Mouse (Mus musculus) right cerebral cortex, postnatal 10 days (tissue): ENCODE data around the gene Trmu.
A peak's percentile ranks its signal among the peaks of the same experiment; 100 is the strongest.
"Not testable (repeated sequence)": the region's sequence is repeated elsewhere in the genome, so short reads cannot be mapped to it uniquely, and the experiment has no call there.

Experiments used
- DNase-seq, 2 experiments: peaks; one replicate each; pipeline ENCODE4 v3.0.0; 2021; ENCODE audit warnings: low spot score in 2 of 2

Gene Trmu

GRCm38 (mm10) chr15:85878848-85879497, at the start of gene Trmu:
Trmu (plus strand) TSS chr15:85879312.
- peak; percentile 96 for DNase-seq

- no peak for DNase-seq
Measured at GRCm38 (mm10) chr15:85829470-85829869, 49.6 kb upstream of the Trmu start.

GRCm38 (mm10) chr15:85831954-85832590, 47.0 kb upstream of the Trmu start, which contains the start of gene Ttc38:
Ttc38 (plus strand) TSS chr15:85832306.
- DNase-seq: peak; percentile 88 to 89

GRCm38 (mm10) chr15:85832599-85832998, 46.5 kb upstream of the Trmu start:
- DNase-seq: no peak

- DNase-seq: no peak
Measured at GRCm38 (mm10) chr15:85835335-85835734, 43.8 kb upstream of the Trmu start.

- DNase-seq: no peak
Measured at GRCm38 (mm10) chr15:85836887-85837286, 42.2 kb upstream of the Trmu start.

GRCm38 (mm10) chr15:85840983-85841382, 38.1 kb upstream of the Trmu start:
- DNase-seq: no peak

- no peak for DNase-seq
Measured at GRCm38 (mm10) chr15:85841796-85842360, 37.2 kb upstream of the Trmu start.

- no peak for DNase-seq
Measured at GRCm38 (mm10) chr15:85845071-85845470, 34.0 kb upstream of the Trmu start.

- no peak for DNase-seq
Measured at GRCm38 (mm10) chr15:85851656-85852392, 27.3 kb upstream of the Trmu start.

GRCm38 (mm10) chr15:85858980-85859489, 20.1 kb upstream of the Trmu start:
- no peak for DNase-seq

- DNase-seq: peak; percentile 97 to 99
Measured at GRCm38 (mm10) chr15:85859490-85860031, 19.6 kb upstream of the Trmu start, which contains the start of gene Gtse1. Gtse1 (plus strand) TSS chr15:85859745.

- not testable (repeated sequence) for DNase-seq
Measured at GRCm38 (mm10) chr15:85865913-85866312, 13.2 kb upstream of the Trmu start.

- DNase-seq: peak; percentile 70 to 77
Measured at GRCm38 (mm10) chr15:85867696-85868095, 11.4 kb upstream of the Trmu start.

GRCm38 (mm10) chr15:85877336-85877735, 1.8 kb upstream of the Trmu start:
- DNase-seq: no peak

GRCm38 (mm10) chr15:85879498-85879895, 385 bp downstream of the Trmu start:
- DNase-seq: no peak

GRCm38 (mm10) chr15:85885606-85886005, 6.5 kb downstream of the Trmu start:
- no peak for DNase-seq

- no peak for DNase-seq
Measured at GRCm38 (mm10) chr15:85889235-85889634, 10.1 kb downstream of the Trmu start.

GRCm38 (mm10) chr15:85891971-85892370, 12.9 kb downstream of the Trmu start:
- no peak for DNase-seq

GRCm38 (mm10) chr15:85892498-85893118, 13.5 kb downstream of the Trmu start:
- DNase-seq: no peak

- no peak for DNase-seq
Measured at GRCm38 (mm10) chr15:85893871-85894270, 14.8 kb downstream of the Trmu start.
